ENCODE assay signal across 8 mouse cellular contexts in genomic region chr2:180225044-180225761, GRCm38 (mm10). TPM values are rescaled to one million over a fixed set of nuclear protein-coding genes. Genes with fewer than 3 reads are reported as not detected.
DNase-seq lines count a peak whose midpoint lies in the region; ATAC-seq and TF ChIP-seq lines count a peak whose summit lies in the region.

No protein-coding gene starts in this region.

- no peaks in the 10 kb centered on the region for H3K9me3 ChIP-seq in embryonic facial prominence, embryonic 12.5 days
- H3K9me3 ChIP-seq in hindbrain, embryonic 12.5 days (replicated peaks) = no peaks in the 10 kb centered on the region
- H3K9me3 ChIP-seq in limb, embryonic 15.5 days = no peaks in the 10 kb centered on the region

- peak overlapping the region; percentile 99 for H3K4me2 ChIP-seq in embryonic facial prominence, embryonic 12.5 days (replicated peaks)
- peak overlapping the region; percentile 98 for H3K4me2 ChIP-seq in hindbrain, embryonic 12.5 days (replicated peaks)
- peak overlapping the region; percentile 99 for H3K4me2 ChIP-seq in limb, embryonic 15.5 days
- H3K4me2 ChIP-seq in myocyte (ENCODE audit: low read depth) = peak overlapping the region; percentile 88

- no peaks in the 10 kb centered on the region for H3K36me3 ChIP-seq in embryonic facial prominence, embryonic 12.5 days
- H3K36me3 ChIP-seq in hindbrain, embryonic 12.5 days = no peaks in the 10 kb centered on the region
- H3K36me3 ChIP-seq in limb, embryonic 15.5 days = no peaks in the 10 kb centered on the region
- H3K36me3 ChIP-seq in myocyte (ENCODE audit: control insufficient read depth, insufficient read depth) = no peaks in the 10 kb centered on the region

- H3ac ChIP-seq in myocyte (ENCODE audit: control insufficient read depth, insufficient read length) = peak overlapping the region; percentile 50

- H3K4me1 ChIP-seq in embryonic facial prominence, embryonic 12.5 days = peaks cover 40% of the 10 kb centered on the region
- H3K4me1 ChIP-seq in hindbrain, embryonic 12.5 days = peaks cover 54% of the 10 kb centered on the region
- H3K4me1 ChIP-seq in limb, embryonic 15.5 days = peaks cover 56% of the 10 kb centered on the region

- peak; percentile 11 for DNase-seq in thymus, postnatal 14 days
- no peak for DNase-seq in thymus, postnatal 25 days
- no peak for DNase-seq in frontal cortex, postnatal 14 days (ENCODE audit: low spot score in 2 of 2)
- DNase-seq in left cerebral cortex, adult 11 months (ENCODE audit: low spot score) = no peak

- H3K79me2 ChIP-seq in myocyte (ENCODE audit: control insufficient read depth, insufficient read depth) = peaks cover 44% of the 10 kb centered on the region

- peak overlapping the region; percentile 60; the same call in 1 of the 2 replicates for H3K27ac ChIP-seq in embryonic facial prominence, embryonic 12.5 days
- H3K27ac ChIP-seq in hindbrain, embryonic 12.5 days = no peak overlapping the region
- peak overlapping the region; percentile 51 for H3K27ac ChIP-seq in limb, embryonic 15.5 days

- peak; percentile 21 for TF ChIP-seq POLR2A in myocyte (IDR thresholded peaks at IDR 0.05; ENCODE audit: insufficient read length, low read depth)

- peak overlapping the region; percentile 56 for H3K9ac ChIP-seq in embryonic facial prominence, embryonic 12.5 days
- peak overlapping the region; percentile 66 for H3K9ac ChIP-seq in hindbrain, embryonic 12.5 days
- H3K9ac ChIP-seq in limb, embryonic 15.5 days = peak overlapping the region; percentile 34

- H3K27me3 ChIP-seq in embryonic facial prominence, embryonic 12.5 days = peaks cover 43% of the 10 kb centered on the region
- H3K27me3 ChIP-seq in hindbrain, embryonic 12.5 days = peaks cover 54% of the 10 kb centered on the region
- H3K27me3 ChIP-seq in limb, embryonic 15.5 days = peaks cover 28% of the 10 kb centered on the region
- no peaks in the 10 kb centered on the region for H3K27me3 ChIP-seq in myocyte (ENCODE audit: control insufficient read depth, insufficient read depth, insufficient read length)

- WGBS in embryonic facial prominence, embryonic 12.5 days = 0% methylated on average over 55 of the region's 55 CpGs
- WGBS in hindbrain, embryonic 12.5 days = under 1% methylated on average over 55 of the region's 55 CpGs
- under 1% methylated on average over 55 of the region's 55 CpGs for WGBS in limb, embryonic 15.5 days

- ATAC-seq in embryonic facial prominence, embryonic 12.5 days (ENCODE audit: insufficient number of reproducible peaks, insufficient read depth, low FRiP score, low TSS enrichment) = no peak
- peak; percentile 13; the same call in 1 of the 2 replicates for ATAC-seq in hindbrain, embryonic 12.5 days (ENCODE audit: low FRiP score)
- ATAC-seq in limb, embryonic 15.5 days (ENCODE audit: insufficient number of reproducible peaks, low FRiP score, low TSS enrichment, low read depth) = no peak

- H3K4me3 ChIP-seq in embryonic facial prominence, embryonic 12.5 days = peak overlapping the region; percentile 58
- H3K4me3 ChIP-seq in hindbrain, embryonic 12.5 days = peak overlapping the region; percentile 60
- H3K4me3 ChIP-seq in limb, embryonic 15.5 days = peak overlapping the region; percentile 65
- peak overlapping the region; percentile 85 for H3K4me3 ChIP-seq in myocyte

TF ChIP-seq in myocyte, 11 proteins besides CTCF, POLR2A, EP300 and RAD21:
- TF ChIP-seq REST (IDR thresholded peaks at IDR 0.05; ENCODE audit: insufficient read depth, insufficient read length) = no peak
- no peak for TF ChIP-seq MYOD1 (IDR thresholded peaks at IDR 0.05; ENCODE audit: control insufficient read depth in 1 of 3, insufficient read length in 2 of 3, low read depth in 2 of 3)
- TF ChIP-seq USF1 (IDR thresholded peaks at IDR 0.05; ENCODE audit: low read depth) = peak; percentile 68
TF ChIP-seq in myocyte: peak in this region for 1.

RNA-seq across cellular contexts. Expression of gene Lama5, which starts 0.5 kb away (rescaled TPM):
- 14.2 and 16.7 TPM in 2 replicates for polyA plus RNA-seq in embryonic facial prominence, embryonic 12.5 days (2016; fragmentation: Nextera tagmentation; extraction: Ambion mirVana)
- polyA plus RNA-seq in hindbrain, embryonic 12.5 days (2016; fragmentation: Nextera tagmentation; extraction: Ambion mirVana) = 5.8 and 8.7 TPM in 2 replicates
- polyA plus RNA-seq in limb, embryonic 15.5 days (2015; fragmentation: Nextera tagmentation; extraction: Ambion mirVana) = 24.5 and 25.9 TPM in 2 replicates
- 80.8 TPM for polyA plus RNA-seq in myocyte (2012; fragmentation: generic; extraction: Trizol)

RNA-seq across cellular contexts. Expression of gene Rps21, which starts 32.0 kb away (rescaled TPM):
- 523 and 574 TPM in 2 replicates for polyA plus RNA-seq in embryonic facial prominence, embryonic 12.5 days (2016; fragmentation: Nextera tagmentation; extraction: Ambion mirVana)
- polyA plus RNA-seq in hindbrain, embryonic 12.5 days (2016; fragmentation: Nextera tagmentation; extraction: Ambion mirVana) = 393 and 423 TPM in 2 replicates
- 429 and 600 TPM in 2 replicates for polyA plus RNA-seq in limb, embryonic 15.5 days (2015; fragmentation: Nextera tagmentation; extraction: Ambion mirVana)
- polyA plus RNA-seq in myocyte (2012; fragmentation: generic; extraction: Trizol) = 3,913 TPM

RNA-seq across cellular contexts. Expression of gene Cables2, which starts 48.1 kb away (rescaled TPM):
- polyA plus RNA-seq in embryonic facial prominence, embryonic 12.5 days (2016; fragmentation: Nextera tagmentation; extraction: Ambion mirVana) = 21.2 and 23.5 TPM in 2 replicates
- 29.4 and 29.5 TPM in 2 replicates for polyA plus RNA-seq in hindbrain, embryonic 12.5 days (2016; fragmentation: Nextera tagmentation; extraction: Ambion mirVana)
- 9.3 and 12.5 TPM in 2 replicates for polyA plus RNA-seq in limb, embryonic 15.5 days (2015; fragmentation: Nextera tagmentation; extraction: Ambion mirVana)
- 6.8 TPM for polyA plus RNA-seq in myocyte (2012; fragmentation: generic; extraction: Trizol)

RNA-seq across cellular contexts. Expression of gene Adrm1, which starts 53.9 kb away (rescaled TPM):
- 202 and 204 TPM in 2 replicates for polyA plus RNA-seq in embryonic facial prominence, embryonic 12.5 days (2016; fragmentation: Nextera tagmentation; extraction: Ambion mirVana)
- 198 and 200 TPM in 2 replicates for polyA plus RNA-seq in hindbrain, embryonic 12.5 days (2016; fragmentation: Nextera tagmentation; extraction: Ambion mirVana)
- 165 and 185 TPM in 2 replicates for polyA plus RNA-seq in limb, embryonic 15.5 days (2015; fragmentation: Nextera tagmentation; extraction: Ambion mirVana)
- 188 TPM for polyA plus RNA-seq in myocyte (2012; fragmentation: generic; extraction: Trizol)
